Mouse (Mus musculus): ENCODE results near the gene Magi1. TPM values are rescaled to one million over a fixed set of nuclear protein-coding genes. Genes with fewer than 3 reads are reported as not detected.

Magi1 gene
- polyA plus RNA-seq, 1 experiment from 2014 or later, result 12.0 TPM

- WGBS, result 75% methylated on average over 4 of the region's 4 CpGs
- Histone ChIP-seq H3K4me1 (ENCODE audit: control insufficient read depth, insufficient read depth, low read length) (no peaks in the 10 kb centered on the region), H3K4me3 (ENCODE audit: low read depth, low read length) (no peak overlapping the region), H3K4me2 (ENCODE audit: low read depth, low read length) (no peak overlapping the region), H3K9ac (replicated peaks; ENCODE audit: low read length) (no peak overlapping the region), H3K27me3 (ENCODE audit: control insufficient read depth, insufficient read depth, low read length) (no peaks in the 10 kb centered on the region), H3K36me3 (replicated peaks; ENCODE audit: control insufficient read depth, insufficient read depth, low read depth, low read length) (no peaks in the 10 kb centered on the region), H3K27ac (replicated peaks; ENCODE audit: low read depth, low read length) (no peak overlapping the region), H3K9me3 (replicated peaks; ENCODE audit: control insufficient read depth, low read length) (no peaks in the 10 kb centered on the region)
- ATAC-seq (replicated peaks; ENCODE audit: insufficient number of reproducible peaks, low FRiP score, low TSS enrichment, low read depth) (no peak), DNase-seq (ENCODE audit: low spot score) (no peak)
Measured at GRCm38 (mm10) chr6:94269174-94269573, 14.5 kb downstream of the Magi1 start.

GRCm38 (mm10) chr6:94265244-94265935, 18.3 kb downstream of the Magi1 start:
- Histone ChIP-seq H3K9me3 (replicated peaks; ENCODE audit: control insufficient read depth, low read length) (no peaks in the 10 kb centered on the region), H3K27ac (replicated peaks; ENCODE audit: low read depth, low read length) (no peak overlapping the region), H3K4me1 (ENCODE audit: control insufficient read depth, insufficient read depth, low read length) (no peaks in the 10 kb centered on the region), H3K36me3 (replicated peaks; ENCODE audit: control insufficient read depth, insufficient read depth, low read depth, low read length) (no peaks in the 10 kb centered on the region), H3K27me3 (ENCODE audit: control insufficient read depth, insufficient read depth, low read length) (no peaks in the 10 kb centered on the region), H3K4me3 (ENCODE audit: low read depth, low read length) (no peak overlapping the region), H3K4me2 (ENCODE audit: low read depth, low read length) (no peak overlapping the region), H3K9ac (replicated peaks; ENCODE audit: low read length) (no peak overlapping the region)
- ATAC-seq (replicated peaks; ENCODE audit: insufficient number of reproducible peaks, low FRiP score, low TSS enrichment, low read depth), result no peak
- DNase-seq (ENCODE audit: low spot score), result no peak
- WGBS, result 68% methylated on average over 3 of the region's 3 CpGs

- Histone ChIP-seq H3K27ac (replicated peaks; ENCODE audit: low read depth, low read length) (no peak overlapping the region), H3K9ac (replicated peaks; ENCODE audit: low read length) (no peak overlapping the region), H3K4me3 (ENCODE audit: low read depth, low read length) (no peak overlapping the region), H3K27me3 (ENCODE audit: control insufficient read depth, insufficient read depth, low read length) (no peaks in the 10 kb centered on the region), H3K4me1 (ENCODE audit: control insufficient read depth, insufficient read depth, low read length) (no peaks in the 10 kb centered on the region), H3K36me3 (replicated peaks; ENCODE audit: control insufficient read depth, insufficient read depth, low read depth, low read length) (no peaks in the 10 kb centered on the region), H3K9me3 (replicated peaks; ENCODE audit: control insufficient read depth, low read length) (no peaks in the 10 kb centered on the region), H3K4me2 (ENCODE audit: low read depth, low read length) (no peak overlapping the region)
- ATAC-seq (replicated peaks; ENCODE audit: insufficient number of reproducible peaks, low FRiP score, low TSS enrichment, low read depth) (no peak), DNase-seq (ENCODE audit: low spot score) (no peak)
- 78% methylated on average over 7 of the region's 7 CpGs for WGBS
Measured at GRCm38 (mm10) chr6:94264183-94264941, 19.4 kb downstream of the Magi1 start.

GRCm38 (mm10) chr6:94260831-94261230, 22.9 kb downstream of the Magi1 start:
- Histone ChIP-seq H3K27me3 (ENCODE audit: control insufficient read depth, insufficient read depth, low read length) (no peaks in the 10 kb centered on the region), H3K4me2 (ENCODE audit: low read depth, low read length) (no peak overlapping the region), H3K36me3 (replicated peaks; ENCODE audit: control insufficient read depth, insufficient read depth, low read depth, low read length) (no peaks in the 10 kb centered on the region), H3K4me3 (ENCODE audit: low read depth, low read length) (no peak overlapping the region), H3K4me1 (ENCODE audit: control insufficient read depth, insufficient read depth, low read length) (no peaks in the 10 kb centered on the region), H3K9ac (replicated peaks; ENCODE audit: low read length) (no peak overlapping the region), H3K9me3 (replicated peaks; ENCODE audit: control insufficient read depth, low read length) (no peaks in the 10 kb centered on the region), H3K27ac (replicated peaks; ENCODE audit: low read depth, low read length) (no peak overlapping the region)
- no peak for ATAC-seq (replicated peaks; ENCODE audit: insufficient number of reproducible peaks, low FRiP score, low TSS enrichment, low read depth)
- DNase-seq (ENCODE audit: low spot score), result no peak
- WGBS, result 86% methylated on average over 5 of the region's 5 CpGs

GRCm38 (mm10) chr6:94259981-94260380, 23.7 kb downstream of the Magi1 start:
- no peaks in the 10 kb centered on the region for H3K36me3 ChIP-seq (replicated peaks; ENCODE audit: control insufficient read depth, insufficient read depth, low read depth, low read length)
- 91% methylated on average over 2 of the region's 2 CpGs for WGBS

GRCm38 (mm10) chr6:94257831-94258173, 25.9 kb downstream of the Magi1 start:
- no peaks in the 10 kb centered on the region for H3K9me3 ChIP-seq (replicated peaks; ENCODE audit: control insufficient read depth, low read length)
- H3K9ac ChIP-seq (replicated peaks; ENCODE audit: low read length), result no peak overlapping the region
- no peaks in the 10 kb centered on the region for H3K36me3 ChIP-seq (replicated peaks; ENCODE audit: control insufficient read depth, insufficient read depth, low read depth, low read length)
- H3K4me3 ChIP-seq (ENCODE audit: low read depth, low read length), result no peak overlapping the region
- H3K4me2 ChIP-seq (ENCODE audit: low read depth, low read length), result no peak overlapping the region
- WGBS, result 64% methylated on average over 3 of the region's 3 CpGs
- ATAC-seq (replicated peaks; ENCODE audit: insufficient number of reproducible peaks, low FRiP score, low TSS enrichment, low read depth) (no peak), DNase-seq (ENCODE audit: low spot score) (no peak)
- no peak overlapping the region for H3K27ac ChIP-seq (replicated peaks; ENCODE audit: low read depth, low read length)
- H3K4me1 ChIP-seq (ENCODE audit: control insufficient read depth, insufficient read depth, low read length), result no peaks in the 10 kb centered on the region; the same call in 1 of the 2 replicates
- H3K27me3 ChIP-seq (ENCODE audit: control insufficient read depth, insufficient read depth, low read length), result no peaks in the 10 kb centered on the region

More at GRCm38 (mm10) chr6:94259981-94260380, 23.7 kb downstream of the Magi1 start:
- Histone ChIP-seq H3K4me2 (ENCODE audit: low read depth, low read length) (no peak overlapping the region), H3K27ac (replicated peaks; ENCODE audit: low read depth, low read length) (no peak overlapping the region), H3K9ac (replicated peaks; ENCODE audit: low read length) (no peak overlapping the region), H3K4me1 (ENCODE audit: control insufficient read depth, insufficient read depth, low read length) (no peaks in the 10 kb centered on the region), H3K9me3 (replicated peaks; ENCODE audit: control insufficient read depth, low read length) (no peaks in the 10 kb centered on the region), H3K4me3 (ENCODE audit: low read depth, low read length) (no peak overlapping the region), H3K27me3 (ENCODE audit: control insufficient read depth, insufficient read depth, low read length) (no peaks in the 10 kb centered on the region)
- DNase-seq (ENCODE audit: low spot score) (no peak), ATAC-seq (replicated peaks; ENCODE audit: insufficient number of reproducible peaks, low FRiP score, low TSS enrichment, low read depth) (no peak)

GRCm38 (mm10) chr6:94256982-94257830, 26.5 kb downstream of the Magi1 start:
- no peak overlapping the region for H3K4me3 ChIP-seq (ENCODE audit: low read depth, low read length)
- no peaks in the 10 kb centered on the region; the same call in 1 of the 2 replicates for H3K4me1 ChIP-seq (ENCODE audit: control insufficient read depth, insufficient read depth, low read length)
- no peak overlapping the region for H3K4me2 ChIP-seq (ENCODE audit: low read depth, low read length)
- no peaks in the 10 kb centered on the region for H3K27me3 ChIP-seq (ENCODE audit: control insufficient read depth, insufficient read depth, low read length)
- ATAC-seq (replicated peaks; ENCODE audit: insufficient number of reproducible peaks, low FRiP score, low TSS enrichment, low read depth) (no peak), DNase-seq (ENCODE audit: low spot score) (peak; percentile 29)
- no peaks in the 10 kb centered on the region for H3K36me3 ChIP-seq (replicated peaks; ENCODE audit: control insufficient read depth, insufficient read depth, low read depth, low read length)
- WGBS, result 75% methylated on average over 12 of the region's 12 CpGs
- no peak overlapping the region for H3K9ac ChIP-seq (replicated peaks; ENCODE audit: low read length)
- H3K9me3 ChIP-seq (replicated peaks; ENCODE audit: control insufficient read depth, low read length), result no peaks in the 10 kb centered on the region
- no peak overlapping the region for H3K27ac ChIP-seq (replicated peaks; ENCODE audit: low read depth, low read length)
